Mouse (Mus musculus) neural tube, embryonic 14.5 days (tissue): ENCODE results near the gene Ppil2. TPM values are rescaled to one million over a fixed set of nuclear protein-coding genes. Genes with fewer than 3 reads are reported as not detected.

Experiments
- ATAC-seq: fragments of 200-750 bp; cut with Nextera tagmentation; 2 replicates; pipeline ENCODE4 v1.8.0; 2017; ENCODE audit warnings: low read depth, mild to moderate bottlenecking, moderate TSS enrichment, moderate library complexity
- H3K27ac ChIP-seq: fragments of 300-500 bp; sonication (generic); 2 replicates; pipeline ENCODE4 v1.5.1; 2014; ENCODE audit warnings: low read depth, mild to moderate bottlenecking, control low read depth, low read length, moderate library complexity, mixed read lengths
- H3K27me3 ChIP-seq: fragments of 300-500 bp; sonication (generic); 2 replicates; pipeline ENCODE4 v1.6.1; 2014; ENCODE audit warnings: low read length; ENCODE audit not compliant: control insufficient read depth, insufficient read depth
- H3K36me3 ChIP-seq: fragments of 300-500 bp; sonication (generic); 2 replicates; pipeline ENCODE4 v1.6.1; 2014; ENCODE audit warnings: low read length, mixed read lengths; ENCODE audit not compliant: control insufficient read depth, insufficient read depth
- H3K4me1 ChIP-seq: fragments of 300-500 bp; sonication (generic); 2 replicates; pipeline ENCODE4 v1.6.1; 2014; ENCODE audit warnings: low read length; ENCODE audit not compliant: control insufficient read depth, insufficient read depth
- H3K4me2 ChIP-seq: fragments of 300-500 bp; sonication (generic); 2 replicates; pipeline ENCODE4 v1.6.1; 2014; ENCODE audit warnings: mild to moderate bottlenecking, low read depth, low read length, control low read depth
- H3K4me3 ChIP-seq: fragments of 300-500 bp; sonication (generic); 2 replicates; pipeline ENCODE4 v1.5.1; 2014; ENCODE audit warnings: low read depth, low read length, control low read depth, mixed read lengths
- H3K9ac ChIP-seq: fragments of 300-500 bp; sonication (generic); replicated peaks from 2 replicates; pipeline ENCODE4 v1.6.1; 2014; ENCODE audit warnings: low read depth, mild to moderate bottlenecking, control low read depth, low read length, mixed read lengths
- H3K9me3 ChIP-seq: fragments of 300-500 bp; sonication (generic); 2 replicates; pipeline ENCODE4 v1.6.1; 2016; ENCODE audit warnings: low read length; ENCODE audit not compliant: control insufficient read depth
- WGBS: fragments of 180-500 bp; shearing (Covaris S2); extraction: QIAGEN DNeasy Blood & Tissue Kit; methylation state at CpG from one replicate; pipeline ENCODE4 v1.1.7; 2014; 5-methylcytosine and 5-hydroxymethylcytosine counted together
- polyA plus RNA-seq: library from polyadenylated mRNA; unstranded; fragments of >200 nt; fragmentation: Nextera tagmentation; extraction: Ambion mirVana; gene quantifications from 2 replicates; pipeline ENCODE4 v1.2.1, GENCODE M21; 2014

Ppil2 gene
- polyA plus RNA-seq, 1 experiment from 2014 or later: 131 TPM

GRCm38 (mm10) chr16:17117309-17117799 is 6.3 kb upstream of the Ppil2 start:
- no peak for ATAC-seq
- WGBS: 88% methylated on average over 5 of the region's 5 CpGs

GRCm38 (mm10) chr16:17104600-17104999 is 6.5 kb downstream of the Ppil2 start:
- no peak overlapping the region for H3K4me3 ChIP-seq
- 91% methylated on average over 4 of the region's 4 CpGs for WGBS
- H3K9me3 ChIP-seq: no peaks in the 10 kb centered on the region
- no peak for ATAC-seq
- H3K27ac ChIP-seq: no peak overlapping the region
- H3K27me3 ChIP-seq: no peaks in the 10 kb centered on the region
- H3K36me3 ChIP-seq: peaks cover 32% of the 10 kb centered on the region
- H3K9ac ChIP-seq: no peak overlapping the region
- H3K4me2 ChIP-seq: no peak overlapping the region
- H3K4me1 ChIP-seq: 0 out of 2 replicates have a peak, but pooled peaks cover 2% of the 10 kb centered on the region

More at GRCm38 (mm10) chr16:17117309-17117799, 6.3 kb upstream of the Ppil2 start:
- H3K36me3 ChIP-seq: no peaks in the 10 kb centered on the region; the same call in 1 of the 2 replicates
- no peak overlapping the region for H3K4me3 ChIP-seq
- no peak overlapping the region for H3K27ac ChIP-seq
- no peaks in the 10 kb centered on the region for H3K9me3 ChIP-seq
- no peaks in the 10 kb centered on the region for H3K4me1 ChIP-seq
- no peak overlapping the region for H3K4me2 ChIP-seq
- H3K9ac ChIP-seq: no peak overlapping the region
- no peaks in the 10 kb centered on the region for H3K27me3 ChIP-seq

GRCm38 (mm10) chr16:17102630-17103220 is 8.3 kb downstream of the Ppil2 start:
- H3K27me3 ChIP-seq: no peaks in the 10 kb centered on the region
- WGBS: 70% methylated on average over 7 of the region's 7 CpGs
- H3K4me1 ChIP-seq: no peaks in the 10 kb centered on the region
- no peak overlapping the region for H3K4me3 ChIP-seq
- no peak; the same call in 1 of the 2 replicates for ATAC-seq
- H3K9ac ChIP-seq: no peak overlapping the region
- H3K4me2 ChIP-seq: no peak overlapping the region
- no peaks in the 10 kb centered on the region for H3K9me3 ChIP-seq
- H3K27ac ChIP-seq: no peak overlapping the region
- peaks cover 40% of the 10 kb centered on the region for H3K36me3 ChIP-seq

DNA sequence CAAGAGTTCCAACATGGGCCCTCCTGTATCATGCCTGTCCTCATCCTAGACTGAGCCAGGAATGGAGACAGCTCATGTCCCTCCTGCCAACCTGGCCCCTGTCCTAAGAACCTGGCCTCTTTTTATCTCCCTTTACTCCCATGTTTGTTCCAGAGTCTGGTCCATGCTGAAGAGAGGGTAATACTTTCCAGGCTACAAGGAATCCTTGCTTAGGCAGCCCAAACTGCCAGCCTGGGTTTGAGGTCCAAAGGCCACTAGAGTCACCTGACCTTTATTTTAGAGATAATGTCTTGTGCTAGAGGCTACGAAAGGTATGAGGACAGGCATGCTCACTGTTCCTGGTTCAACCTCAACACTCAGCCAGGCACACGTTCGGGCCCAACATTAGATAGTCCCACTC is 14.1 kb downstream of the Ppil2 start:
- Histone ChIP-seq H3K9me3 (no peaks in the 10 kb centered on the region), H3K36me3 (peaks cover 41% of the 10 kb centered on the region), H3K4me2 (no peak overlapping the region), H3K27ac (no peak overlapping the region), H3K4me1 (no peaks in the 10 kb centered on the region), H3K9ac (no peak overlapping the region), H3K4me3 (no peak overlapping the region), H3K27me3 (no peaks in the 10 kb centered on the region)
- WGBS: 94% methylated on average over 3 of the region's 3 CpGs
- ATAC-seq: no peak

- no peaks in the 10 kb centered on the region for H3K4me1 ChIP-seq
- H3K4me2 ChIP-seq: no peak overlapping the region
- H3K4me3 ChIP-seq: no peak overlapping the region
- no peaks in the 10 kb centered on the region for H3K9me3 ChIP-seq
- WGBS: 67% methylated on average over 3 of the region's 3 CpGs
- ATAC-seq: 0 out of 2 replicates have a peak, but pooled peaks have one; percentile 31
- H3K36me3 ChIP-seq: peaks cover 74% of the 10 kb centered on the region
- H3K27me3 ChIP-seq: no peaks in the 10 kb centered on the region
- no peak overlapping the region for H3K9ac ChIP-seq
- no peak overlapping the region for H3K27ac ChIP-seq
Observed at GRCm38 (mm10) chr16:17088346-17088745, 22.7 kb downstream of the Ppil2 start.

GRCm38 (mm10) chr16:17086669-17087193 is 24.3 kb downstream of the Ppil2 start:
- Histone ChIP-seq H3K4me1 (no peaks in the 10 kb centered on the region), H3K9ac (no peak overlapping the region)
- WGBS: 73% methylated on average over 13 of the region's 13 CpGs

DNA sequence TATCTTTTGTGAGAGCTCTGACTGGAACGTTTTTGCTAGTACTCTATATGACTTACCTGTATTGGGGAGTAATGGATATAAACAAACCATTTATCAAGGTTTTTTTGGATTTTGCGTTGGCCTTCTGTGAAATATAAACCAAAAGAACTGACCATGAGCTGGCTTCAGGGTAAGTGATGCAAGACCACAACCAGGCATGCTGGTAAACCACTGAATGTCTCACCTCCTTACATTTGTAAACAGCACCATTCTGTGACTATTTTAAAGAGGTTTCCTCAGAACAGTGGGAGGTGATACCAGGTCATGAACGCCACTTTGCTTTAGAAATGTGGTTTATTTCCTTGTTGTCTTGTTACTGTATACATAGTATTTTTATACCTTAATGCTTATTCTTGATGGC is 24.8 kb downstream of the Ppil2 start:
- Histone ChIP-seq H3K27me3 (no peaks in the 10 kb centered on the region), H3K4me2 (no peak overlapping the region), H3K36me3 (peaks cover 82% of the 10 kb centered on the region), H3K9ac (no peak overlapping the region), H3K9me3 (no peaks in the 10 kb centered on the region), H3K4me1 (no peaks in the 10 kb centered on the region), H3K4me3 (no peak overlapping the region), H3K27ac (no peak overlapping the region)
- 89% methylated on average over 3 of the region's 3 CpGs for WGBS
- no peak for ATAC-seq

More at GRCm38 (mm10) chr16:17086669-17087193, 24.3 kb downstream of the Ppil2 start:
- no peak overlapping the region for H3K4me2 ChIP-seq
- peaks cover 82% of the 10 kb centered on the region for H3K36me3 ChIP-seq
- no peak overlapping the region for H3K4me3 ChIP-seq
- H3K9me3 ChIP-seq: no peaks in the 10 kb centered on the region
- no peak for ATAC-seq
- no peaks in the 10 kb centered on the region for H3K27me3 ChIP-seq
- H3K27ac ChIP-seq: no peak overlapping the region

DNA sequence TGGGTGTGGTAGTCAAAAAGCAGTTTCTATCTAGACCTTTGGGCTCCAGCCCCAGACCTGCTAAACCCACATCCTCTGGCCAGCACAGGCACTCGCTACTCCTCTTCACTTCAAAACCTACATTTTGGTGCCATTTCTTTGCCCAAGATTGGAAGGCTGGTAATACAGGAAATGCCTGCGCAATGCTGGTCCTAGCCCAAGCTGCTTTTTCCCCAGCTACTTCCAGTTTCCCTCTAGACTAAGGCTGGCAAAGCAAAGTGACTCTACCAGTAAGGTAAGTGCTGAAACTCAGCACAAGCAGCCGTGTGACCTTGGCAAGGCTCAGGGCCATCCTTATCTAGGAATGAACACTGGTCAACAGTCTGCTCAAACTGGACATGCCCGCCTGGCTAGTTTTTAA is 25.4 kb downstream of the Ppil2 start:
- ATAC-seq: no peak
- H3K4me2 ChIP-seq: no peak overlapping the region
- H3K36me3 ChIP-seq: peaks cover 80% of the 10 kb centered on the region
- H3K27ac ChIP-seq: no peak overlapping the region
- H3K4me3 ChIP-seq: no peak overlapping the region
- H3K9me3 ChIP-seq: no peaks in the 10 kb centered on the region
- WGBS: 94% methylated on average over 4 of the region's 4 CpGs
- H3K27me3 ChIP-seq: no peaks in the 10 kb centered on the region
- no peaks in the 10 kb centered on the region for H3K4me1 ChIP-seq
- no peak overlapping the region for H3K9ac ChIP-seq

DNA sequence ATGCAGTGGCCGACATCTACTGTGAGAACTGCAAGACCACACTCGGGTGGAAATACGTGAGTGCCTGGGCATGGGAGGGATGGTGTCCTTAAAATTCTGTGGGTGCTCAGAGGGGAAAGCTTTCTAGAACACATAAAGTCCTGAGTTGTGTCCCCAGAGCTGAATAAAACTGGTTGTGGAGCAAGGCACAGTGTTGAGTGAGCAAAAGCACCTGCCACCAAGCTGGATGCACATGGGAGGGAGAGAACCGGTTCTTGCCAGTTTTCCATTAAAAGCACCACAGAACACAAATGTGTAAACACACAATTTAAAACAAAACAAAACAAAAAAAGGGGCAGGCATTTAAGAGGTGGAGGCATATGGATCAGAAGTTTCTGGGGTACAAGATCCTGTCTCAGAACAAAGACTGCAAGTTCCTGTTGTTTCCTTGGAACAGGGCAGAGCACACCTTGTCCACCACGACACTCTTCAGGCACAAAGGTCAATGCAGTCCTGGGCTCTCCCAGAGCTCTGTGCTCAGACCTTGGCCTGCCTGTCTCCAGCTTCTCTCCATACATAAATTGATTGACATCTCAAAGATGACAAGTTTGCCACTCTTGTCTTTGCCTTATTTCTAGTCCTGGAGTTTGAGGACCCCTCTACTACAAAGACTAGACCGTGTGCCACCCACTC is 28.8 kb downstream of the Ppil2 start:
- H3K4me2 ChIP-seq: no peak overlapping the region
- H3K9me3 ChIP-seq: no peaks in the 10 kb centered on the region
- H3K27ac ChIP-seq: no peak overlapping the region
- peaks cover 56% of the 10 kb centered on the region for H3K36me3 ChIP-seq
- H3K4me1 ChIP-seq: no peaks in the 10 kb centered on the region
- 91% methylated on average over 6 of the region's 6 CpGs for WGBS
- no peaks in the 10 kb centered on the region for H3K27me3 ChIP-seq
- no peak for ATAC-seq
- no peak overlapping the region for H3K4me3 ChIP-seq
- H3K9ac ChIP-seq: no peak overlapping the region
